Mouse (Mus musculus) adrenal gland, adult 2 months (tissue): ENCODE data around the gene Slpi. TPM values are rescaled to one million over a fixed set of nuclear protein-coding genes. Genes with fewer than 3 reads are reported as not detected.

ENCODE experiments used
- microRNA-seq, 2 experiments: library from miRNA; unstranded; fragments of <30 nt; microRNA quantifications; one replicate each; pipeline ENCODE4 v1.2.0; 2021
- polyA plus RNA-seq: library from polyadenylated mRNA; depleted of rRNA; stranded (reverse); fragments of >200 nt; gene quantifications from 2 replicates; pipeline ENCODE4 v1.2.3, GENCODE M21; 2012; rRNA removed
- total RNA-seq, 2 experiments: library from RNA; stranded (reverse); gene quantifications; 2 replicates each; pipeline ENCODE4 v1.2.3; 2021

Gene Slpi
- total and polyA plus RNA-seq, 3 experiments, result 5.7 to 36.0 (median 19.3) TPM

Small RNAs within 50 kb of the gene (microRNA-seq; reads per million reads assigned to microRNA genes)
- 0 reads per million in 2 experiments for gene Mir7678

Other genes with a start within 250 kb of the Slpi start
- not detected for gene Kcns1, start 218.0 kb downstream of the Slpi start, total RNA-seq
- not detected in 2 replicates for gene Kcns1, start 218.0 kb downstream of the Slpi start, polyA plus RNA-seq
- gene Wfdc5, start 206.4 kb downstream of the Slpi start, total RNA-seq, result not detected
- gene Wfdc5, start 206.4 kb downstream of the Slpi start, polyA plus RNA-seq, result not detected in 2 replicates
- gene Wfdc12, start 198.5 kb downstream of the Slpi start, total RNA-seq, result 10 to 100 TPM in 1 of 2 experiments, not detected in 1; 10.5 TPM
- 0.39 and 2.3 TPM in 2 replicates for gene Wfdc12, start 198.5 kb downstream of the Slpi start, polyA plus RNA-seq
- not detected for gene Wfdc15a, start 189.0 kb downstream of the Slpi start, total RNA-seq
- gene Wfdc15a, start 189.0 kb downstream of the Slpi start, polyA plus RNA-seq, result not detected in 2 replicates
- gene Wfdc15b, start 167.4 kb downstream of the Slpi start, total RNA-seq, result not detected
- not detected in 2 replicates for gene Wfdc15b, start 167.4 kb downstream of the Slpi start, polyA plus RNA-seq
- not detected for gene Svs2, start 150.6 kb downstream of the Slpi start, total RNA-seq
- gene Svs2, start 150.6 kb downstream of the Slpi start, polyA plus RNA-seq, result not detected in 2 replicates
- not detected for gene Svs3b, start 132.5 kb downstream of the Slpi start, total RNA-seq
- not detected in 2 replicates for gene Svs3b, start 132.5 kb downstream of the Slpi start, polyA plus RNA-seq
- not detected for gene Svs4, start 110.6 kb downstream of the Slpi start, total RNA-seq
- not detected in 2 replicates for gene Svs4, start 110.6 kb downstream of the Slpi start, polyA plus RNA-seq
- not detected for gene Svs3a, start 99.8 kb downstream of the Slpi start, total RNA-seq
- not detected in 2 replicates for gene Svs3a, start 99.8 kb downstream of the Slpi start, polyA plus RNA-seq
- gene Svs6, start 72.3 kb downstream of the Slpi start, total RNA-seq, result not detected
- gene Svs6, start 72.3 kb downstream of the Slpi start, polyA plus RNA-seq, result not detected in 2 replicates
- 1 to 10 TPM; 1.5 to 1.7 TPM for gene Svs5, start 56.4 kb downstream of the Slpi start, total RNA-seq
- not detected in 2 replicates for gene Svs5, start 56.4 kb downstream of the Slpi start, polyA plus RNA-seq
- not detected for gene Rbpjl, start 14.0 kb upstream of the Slpi start, total RNA-seq
- not detected in 2 replicates for gene Rbpjl, start 14.0 kb upstream of the Slpi start, polyA plus RNA-seq
- gene Matn4, start 16.1 kb upstream of the Slpi start, total RNA-seq, result 1 to 10 TPM in 1 of 2 experiments, under 1 TPM in 1; 0.17 to 1.8 TPM
- 1.0 TPM in 2 replicates for gene Matn4, start 16.1 kb upstream of the Slpi start, polyA plus RNA-seq
- 100 to 1,000 TPM; 123 to 151 TPM for gene Sdc4, start 54.8 kb upstream of the Slpi start, total RNA-seq
- 23.3 and 23.5 TPM in 2 replicates for gene Sdc4, start 54.8 kb upstream of the Slpi start, polyA plus RNA-seq
- gene Sys1, start 67.9 kb upstream of the Slpi start, total RNA-seq, result 10 to 100 TPM; 24.5 to 34.0 TPM
- gene Sys1, start 67.9 kb upstream of the Slpi start, polyA plus RNA-seq, result 299 and 335 TPM in 2 replicates
- gene Gm20458, start 71.9 kb upstream of the Slpi start, total RNA-seq, result 1 to 10 TPM; 3.9 to 9.6 TPM
- gene Gm20458, start 71.9 kb upstream of the Slpi start, polyA plus RNA-seq, result 9.6 and 18.9 TPM in 2 replicates
- not detected for gene Trp53tg5, start 84.6 kb upstream of the Slpi start, total RNA-seq
- not detected in 2 replicates for gene Trp53tg5, start 84.6 kb upstream of the Slpi start, polyA plus RNA-seq
- 1 to 10 TPM; 5.5 to 7.0 TPM for gene Dbndd2, start 97.0 kb upstream of the Slpi start, total RNA-seq
- 20.8 and 30.7 TPM in 2 replicates for gene Dbndd2, start 97.0 kb upstream of the Slpi start, polyA plus RNA-seq
- 10 to 100 TPM; 72.7 to 98.8 TPM for gene Pigt, start 108.4 kb upstream of the Slpi start, total RNA-seq
- gene Pigt, start 108.4 kb upstream of the Slpi start, polyA plus RNA-seq, result 216 and 218 TPM in 2 replicates
- not detected for gene Wfdc2, start 173.3 kb upstream of the Slpi start, total RNA-seq
- 0.51 and 0.73 TPM in 2 replicates for gene Wfdc2, start 173.3 kb upstream of the Slpi start, polyA plus RNA-seq
- not detected for gene Spint3, start 184.4 kb upstream of the Slpi start, total RNA-seq
- gene Spint3, start 184.4 kb upstream of the Slpi start, polyA plus RNA-seq, result not detected in 2 replicates
- gene Wfdc6a, start 196.4 kb upstream of the Slpi start, total RNA-seq, result under 1 TPM in 1 of 2 experiments, not detected in 1; 0.52 TPM
- 0.62 and 1.0 TPM in 2 replicates for gene Wfdc6a, start 196.4 kb upstream of the Slpi start, polyA plus RNA-seq
- not detected for gene Eppin, start 204.5 kb upstream of the Slpi start, total RNA-seq
- gene Eppin, start 204.5 kb upstream of the Slpi start, polyA plus RNA-seq, result 0.29 TPM in 1 of 2 replicates, not detected in the other
- gene Wfdc6b, start 224.4 kb upstream of the Slpi start, total RNA-seq, result not detected
- not detected in 2 replicates for gene Wfdc6b, start 224.4 kb upstream of the Slpi start, polyA plus RNA-seq
- gene Wfdc8, start 224.5 kb upstream of the Slpi start, total RNA-seq, result not detected
- gene Wfdc8, start 224.5 kb upstream of the Slpi start, polyA plus RNA-seq, result 0.07 and 1.8 TPM in 2 replicates
- gene Wfdc16, start 249.7 kb upstream of the Slpi start, total RNA-seq, result not detected
- gene Wfdc16, start 249.7 kb upstream of the Slpi start, polyA plus RNA-seq, result not detected in 2 replicates